ENCODE assay signal across 11 mouse cellular contexts in genomic region chr1:86363671-86364070, GRCm38 (mm10). TPM values are rescaled to one million over a fixed set of nuclear protein-coding genes. Genes with fewer than 3 reads are reported as not detected.
DNase-seq lines count a peak whose midpoint lies in the region; ATAC-seq lines count a peak whose summit lies in the region.
"Had no signal": no experiment of that assay in that cellular context is flagged by ENCODE, and none has a peak within 500 bp of the region (broad histone marks: within the 10 kb centered on the region; RNA-seq: fewer than 3 reads in every experiment).

No protein-coding gene starts in this region.

- H3K27me3 ChIP-seq in forebrain, embryonic 14.5 days (replicated peaks; ENCODE audit: control insufficient read depth, insufficient read depth, low read length), result no peaks in the 10 kb centered on the region
- H3K27me3 ChIP-seq in forebrain, embryonic 15.5 days, result no peaks in the 10 kb centered on the region
- no peaks in the 10 kb centered on the region for H3K27me3 ChIP-seq in midbrain, embryonic 14.5 days (ENCODE audit: control insufficient read depth, insufficient read depth, low read length)
- no peaks in the 10 kb centered on the region for H3K27me3 ChIP-seq in midbrain, embryonic 16.5 days (ENCODE audit: control insufficient read depth, insufficient read depth, low read depth, low read length)
- H3K27me3 ChIP-seq: lung, embryonic 15.5 days had no signal

- H3K27ac ChIP-seq in forebrain, embryonic 14.5 days (ENCODE audit: low read depth, low read length), result no peak overlapping the region
- H3K27ac ChIP-seq in forebrain, embryonic 15.5 days (replicated peaks), result no peak overlapping the region
- no peak overlapping the region for H3K27ac ChIP-seq in midbrain, embryonic 14.5 days (replicated peaks; ENCODE audit: low read depth, low read length)
- H3K27ac ChIP-seq in midbrain, embryonic 16.5 days (ENCODE audit: low read length), result no peak overlapping the region
- H3K27ac ChIP-seq: lung, embryonic 15.5 days had no signal

- 12% methylated on average over 6 of the region's 6 CpGs for WGBS in forebrain, embryonic 14.5 days
- 20% methylated on average over 6 of the region's 6 CpGs for WGBS in forebrain, embryonic 15.5 days
- whole genome bisulfite sequencing in midbrain, embryonic 14.5 days, result 11% methylated on average over 6 of the region's 6 CpGs
- WGBS in midbrain, embryonic 16.5 days, result 14% methylated on average over 6 of the region's 6 CpGs

- no peaks in the 10 kb centered on the region for H3K9me3 ChIP-seq in forebrain, embryonic 14.5 days (replicated peaks; ENCODE audit: control insufficient read depth, low read length)
- H3K9me3 ChIP-seq in forebrain, embryonic 15.5 days, result no peaks in the 10 kb centered on the region
- no peaks in the 10 kb centered on the region for H3K9me3 ChIP-seq in midbrain, embryonic 14.5 days (ENCODE audit: control insufficient read depth, low read length)
- no peaks in the 10 kb centered on the region for H3K9me3 ChIP-seq in midbrain, embryonic 16.5 days (replicated peaks; ENCODE audit: control insufficient read depth, low read length, poor library complexity, severe bottlenecking)
- H3K9me3 ChIP-seq: lung, embryonic 15.5 days had no signal

- ATAC-seq in forebrain, embryonic 14.5 days, result no peak
- no peak for ATAC-seq in forebrain, embryonic 15.5 days (replicated peaks)
- ATAC-seq in midbrain, embryonic 14.5 days (ENCODE audit: low FRiP score, low TSS enrichment), result no peak
- no peak for ATAC-seq in midbrain, embryonic 16.5 days

- DNase-seq in forebrain, embryonic 14.5 days (ENCODE audit: low spot score), result peak; percentile 48
- peak; percentile 52 for DNase-seq in midbrain, embryonic 14.5 days
- peak; percentile 77 for DNase-seq in embryo, embryonic 10 days (ENCODE audit: low spot score)
- DNase-seq in retina, embryonic 14.5 days (ENCODE audit: low spot score), result peak; percentile 56
- DNase-seq in urinary bladder, postnatal 4 days (ENCODE audit: low spot score in 2 of 2), result no peak
- DNase-seq in layer of hippocampus, postnatal 25 days (ENCODE audit: extremely low spot score in 1 of 2, low spot score in 1 of 2), result no peak
- DNase-seq: cerebellum, adult 18-20 months; thymus, postnatal 36 days had no signal

- H3K36me3 ChIP-seq in forebrain, embryonic 14.5 days (ENCODE audit: control insufficient read depth, insufficient read depth, low read length), result no peaks in the 10 kb centered on the region
- H3K36me3 ChIP-seq in forebrain, embryonic 15.5 days, result no peaks in the 10 kb centered on the region
- H3K36me3 ChIP-seq in midbrain, embryonic 14.5 days (ENCODE audit: control insufficient read depth, insufficient read depth, low read length), result no peaks in the 10 kb centered on the region
- H3K36me3 ChIP-seq in midbrain, embryonic 16.5 days (ENCODE audit: control insufficient read depth, insufficient read depth, low read length), result no peaks in the 10 kb centered on the region
- H3K36me3 ChIP-seq: lung, embryonic 15.5 days had no signal

- peaks cover 9% of the 10 kb centered on the region for H3K4me1 ChIP-seq in forebrain, embryonic 14.5 days (ENCODE audit: control insufficient read depth, insufficient read depth, low read length)
- H3K4me1 ChIP-seq in forebrain, embryonic 15.5 days, result peaks cover 17% of the 10 kb centered on the region
- H3K4me1 ChIP-seq in midbrain, embryonic 14.5 days (ENCODE audit: control insufficient read depth, insufficient read depth, low read length), result peaks cover 11% of the 10 kb centered on the region
- H3K4me1 ChIP-seq in midbrain, embryonic 16.5 days (ENCODE audit: control insufficient read depth, insufficient read depth, low read length), result peaks cover 9% of the 10 kb centered on the region

- no peak overlapping the region for H3K4me3 ChIP-seq in forebrain, embryonic 14.5 days (ENCODE audit: low read depth, low read length)
- H3K4me3 ChIP-seq in forebrain, embryonic 15.5 days, result no peak overlapping the region
- H3K4me3 ChIP-seq in midbrain, embryonic 14.5 days (replicated peaks; ENCODE audit: low read depth, low read length), result no peak overlapping the region
- H3K4me3 ChIP-seq in midbrain, embryonic 16.5 days (ENCODE audit: low read depth, low read length), result no peak overlapping the region
- H3K4me3 ChIP-seq: lung, embryonic 15.5 days had no signal

- no peak overlapping the region for H3K4me2 ChIP-seq in forebrain, embryonic 14.5 days (ENCODE audit: low read length)
- no peak overlapping the region for H3K4me2 ChIP-seq in forebrain, embryonic 15.5 days (replicated peaks)
- H3K4me2 ChIP-seq in midbrain, embryonic 14.5 days (ENCODE audit: low read length), result no peak overlapping the region
- H3K4me2 ChIP-seq in midbrain, embryonic 16.5 days (ENCODE audit: low read length), result no peak overlapping the region
- H3K4me2 ChIP-seq: lung, embryonic 15.5 days had no signal

- H3K9ac ChIP-seq in forebrain, embryonic 14.5 days (ENCODE audit: low read length), result no peak overlapping the region
- no peak overlapping the region for H3K9ac ChIP-seq in forebrain, embryonic 15.5 days (replicated peaks)
- no peak overlapping the region for H3K9ac ChIP-seq in midbrain, embryonic 14.5 days (replicated peaks; ENCODE audit: low read length)
- no peak overlapping the region for H3K9ac ChIP-seq in midbrain, embryonic 16.5 days (ENCODE audit: low read depth, low read length)
- H3K9ac ChIP-seq: lung, embryonic 15.5 days had no signal

RNA-seq across cellular contexts. Expression of gene Ncl, which starts 4.5 kb away (rescaled TPM):
- polyA plus RNA-seq in forebrain, embryonic 14.5 days (2014; fragmentation: Nextera tagmentation; extraction: Ambion mirVana), result 122 and 124 TPM in 2 replicates
- 208 and 227 TPM in 2 replicates for polyA plus RNA-seq in forebrain, embryonic 15.5 days (2015; fragmentation: Nextera tagmentation; extraction: Ambion mirVana)
- 153 and 154 TPM in 2 replicates for polyA plus RNA-seq in midbrain, embryonic 14.5 days (2014; fragmentation: Nextera tagmentation; extraction: Ambion mirVana)
- 195 and 213 TPM in 2 replicates for polyA plus RNA-seq in midbrain, embryonic 16.5 days (2015; fragmentation: Nextera tagmentation; extraction: Ambion mirVana)
- total RNA-seq in layer of hippocampus, postnatal 25 days (2021), result 100 to 1,000 TPM; 126 to 148 TPM

Comparison
In these comparisons a context has a peak if more than half of its experiments do, and no peak if none do; other contexts are left out.
1. DNase-seq: peak in forebrain, embryonic 14.5 days (single experiment), midbrain, embryonic 14.5 days (single experiment), embryo, embryonic 10 days (single experiment) and retina, embryonic 14.5 days (single experiment); none in urinary bladder, postnatal 4 days (0 of 2) and layer of hippocampus, postnatal 25 days (0 of 2).